Mouse (Mus musculus) 3T3-L1 (cell line): Measurements from ENCODE around the gene Mgarp.
"Not testable (repeated sequence)": the region's sequence is repeated elsewhere in the genome, so short reads cannot be mapped to it uniquely, and the experiment has no call there.

Experiments used
- DNase-seq: peaks from one replicate; pipeline ENCODE4 v3.0.0-alpha.2; 2015; ENCODE audit warnings: low read depth, low spot score

The Mgarp gene

DNA sequence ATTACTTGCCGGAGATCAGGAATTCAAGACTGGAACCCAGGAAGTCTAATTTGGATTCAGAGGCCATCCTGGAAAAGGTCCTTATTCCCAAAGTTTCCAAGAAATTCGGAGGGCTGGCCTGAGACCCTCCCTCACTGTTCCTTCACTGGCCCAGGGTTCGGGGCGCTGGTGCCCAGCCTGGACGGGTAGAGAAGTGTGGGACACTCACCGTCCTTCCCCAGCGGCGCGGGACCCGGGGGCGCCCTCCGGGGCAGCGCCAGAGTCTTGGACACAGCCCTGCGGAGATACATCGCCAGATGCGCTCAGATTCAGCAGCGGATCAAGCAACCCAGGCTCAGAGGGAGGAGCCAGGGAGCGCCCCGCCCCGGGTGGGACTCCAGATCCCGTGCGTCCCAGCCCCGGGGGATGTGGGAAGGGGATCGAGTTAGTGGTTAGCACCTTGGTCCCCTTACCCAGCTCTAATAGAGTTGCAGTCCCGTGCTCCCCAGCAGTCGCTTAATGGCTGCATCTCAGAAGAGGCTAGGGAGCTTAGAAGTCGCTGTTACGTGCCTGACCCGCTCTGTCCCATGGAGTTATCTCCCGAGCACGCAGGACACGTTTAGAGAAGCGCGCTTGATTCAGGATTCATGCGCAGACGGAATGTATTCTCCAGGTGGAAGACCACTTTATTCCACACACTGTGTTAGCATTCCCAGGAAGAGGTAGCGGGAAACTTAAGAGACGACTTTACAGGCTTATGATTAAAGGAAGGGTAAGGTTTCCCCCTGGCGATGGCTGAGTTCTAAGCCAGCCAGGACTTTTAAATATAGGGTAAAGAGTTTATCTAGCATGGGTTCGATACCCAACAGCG lies at the start of gene Mgarp:
Mgarp (minus strand) TSS at position 520 of the 850 bp plus-strand sequence.
- DNase-seq: no peak

DNA sequence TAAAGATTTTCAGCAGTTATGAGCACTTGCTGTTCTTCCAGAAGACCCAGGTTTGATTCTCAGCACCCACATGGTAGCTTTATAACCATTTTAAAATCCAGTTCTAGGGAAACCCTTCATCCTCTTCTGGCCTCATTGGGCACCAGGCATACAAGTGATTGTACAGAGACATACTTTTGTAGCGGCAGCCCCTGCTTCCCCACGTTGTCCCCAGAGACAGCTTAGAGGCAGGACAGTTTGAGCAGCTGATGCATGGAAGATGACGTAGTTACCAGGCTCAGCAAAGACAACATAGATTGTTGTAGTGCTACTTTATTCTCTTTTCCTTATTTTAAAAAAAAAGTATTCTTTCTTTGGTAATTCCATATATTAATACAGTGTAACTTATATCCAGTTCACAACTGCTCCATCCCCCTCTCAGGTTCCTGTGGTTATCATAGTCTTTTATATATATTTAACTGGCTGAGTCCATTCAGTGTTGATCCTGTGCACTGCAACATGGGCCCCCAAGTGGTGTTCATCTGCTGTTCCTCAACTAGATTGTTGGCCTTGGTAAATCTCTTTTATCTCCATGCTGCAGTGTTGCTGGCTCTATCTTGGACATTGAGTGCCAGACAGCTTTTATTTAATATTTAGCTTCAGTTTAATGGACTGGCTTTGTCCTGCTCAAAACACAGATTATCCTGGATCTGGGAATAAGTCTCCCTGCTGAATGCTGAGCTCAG lies 38.5 kb upstream of the Mgarp start:
- no peak for DNase-seq

DNA sequence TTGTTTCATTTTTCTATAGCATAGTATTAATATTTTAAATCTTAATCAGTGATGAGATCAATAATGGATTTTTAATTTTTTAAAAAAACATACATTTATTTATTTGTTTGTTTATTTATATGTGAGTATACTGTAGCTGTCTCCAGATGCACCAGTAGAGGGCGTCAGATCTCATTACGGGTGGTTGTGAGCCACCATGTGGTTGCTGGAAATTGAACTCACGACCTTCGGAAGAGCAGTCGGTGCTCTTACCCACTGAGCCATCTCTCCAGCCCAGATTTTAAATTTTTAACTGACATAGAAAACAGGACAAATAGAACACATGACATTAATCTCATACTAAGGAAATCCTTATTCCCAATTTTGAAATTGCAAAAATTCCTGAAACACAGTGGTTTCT lies 37.8 kb upstream of the Mgarp start:
- DNase-seq: not testable (repeated sequence)

DNA sequence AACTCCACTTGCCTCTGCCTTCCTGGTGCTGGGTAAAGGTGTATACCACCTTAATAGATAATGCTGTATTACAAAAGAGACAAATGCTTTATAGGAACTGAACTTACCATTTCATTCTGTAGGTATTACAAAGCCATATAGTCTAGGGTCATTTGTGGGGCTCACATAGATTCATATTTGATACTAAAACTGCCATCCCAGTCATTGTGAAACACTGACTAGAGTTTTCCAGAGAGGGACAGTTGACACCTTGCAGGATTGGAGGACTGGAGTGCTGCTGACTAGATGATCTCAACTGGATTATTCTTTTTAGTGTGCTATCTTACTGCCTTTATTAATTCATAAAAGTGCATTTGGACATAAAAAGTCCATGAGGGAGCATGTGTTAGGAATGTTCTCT lies 28.9 kb upstream of the Mgarp start:
- no peak for DNase-seq

DNA sequence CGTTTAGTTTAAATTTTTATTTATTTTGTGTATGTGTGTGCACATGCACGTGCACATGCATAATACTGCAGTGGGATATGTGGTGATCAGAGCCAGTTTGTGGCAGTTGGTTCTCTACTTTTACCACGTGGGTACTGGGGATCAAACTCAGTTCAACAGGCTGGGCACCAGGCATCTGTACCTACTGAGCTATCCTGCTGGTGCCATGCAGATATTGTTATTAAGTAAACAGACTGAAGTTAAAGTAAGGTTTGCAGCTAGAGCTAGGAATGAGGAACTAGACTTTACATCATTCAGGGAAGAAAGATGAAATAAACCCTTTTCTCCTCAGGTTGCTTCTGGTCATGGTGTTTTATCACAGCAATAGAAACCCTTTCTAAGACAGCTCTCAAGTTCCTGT lies 25.4 kb upstream of the Mgarp start:
- DNase-seq: no peak

DNA sequence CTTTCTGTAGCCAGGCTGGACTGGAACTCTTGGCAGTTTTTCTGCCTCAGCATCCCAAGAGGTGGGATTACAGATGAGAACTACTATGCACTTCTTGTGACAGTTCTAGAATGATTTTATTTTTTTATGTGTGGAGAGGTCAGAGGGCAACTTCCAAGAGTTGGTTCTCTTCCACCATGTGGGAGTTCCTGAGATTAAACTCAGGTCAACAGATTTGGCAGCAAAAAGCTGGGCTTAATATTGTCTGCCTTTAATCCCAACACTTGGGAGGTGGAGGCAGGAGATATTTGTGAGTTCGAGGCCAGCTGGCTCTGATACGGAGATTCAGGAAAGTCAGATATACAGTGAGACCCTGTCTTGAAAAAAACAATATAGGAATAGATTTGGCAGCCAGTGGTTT lies 21.4 kb upstream of the Mgarp start:
- DNase-seq: peak; percentile 21

DNA sequence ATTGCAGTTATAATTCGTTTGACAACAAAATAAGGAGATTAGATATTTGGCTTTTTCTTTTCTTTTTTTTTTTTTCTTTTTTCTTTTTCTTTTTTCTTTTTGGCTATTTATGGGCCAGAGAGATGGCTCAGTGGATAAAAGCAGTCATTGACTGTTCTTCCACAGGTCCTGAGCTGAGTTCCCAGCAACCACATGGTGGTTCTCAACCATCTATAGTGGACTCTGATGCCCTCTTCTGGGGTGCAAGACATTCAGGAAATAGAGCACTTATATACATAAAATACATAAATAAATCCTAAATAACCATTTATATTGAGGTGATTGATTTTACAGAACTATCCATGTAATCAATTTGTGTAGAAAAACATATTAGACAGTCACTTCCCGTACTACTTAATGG lies 20.9 kb upstream of the Mgarp start:
- peak; percentile 62 for DNase-seq

DNA sequence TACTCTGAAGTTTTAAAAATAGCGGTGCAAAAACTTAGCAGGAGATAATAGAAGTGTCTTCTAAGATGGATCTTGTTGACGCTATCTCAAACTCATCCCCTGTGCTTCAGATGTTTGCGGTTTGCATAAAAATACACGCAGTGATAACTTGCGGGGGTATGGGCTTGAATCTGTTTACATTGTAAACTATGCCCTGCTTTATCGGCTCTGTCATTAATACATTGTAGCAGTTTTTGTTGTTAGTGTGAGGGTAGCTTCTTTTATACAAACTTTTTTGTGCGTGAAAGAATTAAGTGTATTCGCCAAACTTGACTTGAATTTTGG lies 20.6 kb upstream of the Mgarp start:
- DNase-seq: no peak

DNA sequence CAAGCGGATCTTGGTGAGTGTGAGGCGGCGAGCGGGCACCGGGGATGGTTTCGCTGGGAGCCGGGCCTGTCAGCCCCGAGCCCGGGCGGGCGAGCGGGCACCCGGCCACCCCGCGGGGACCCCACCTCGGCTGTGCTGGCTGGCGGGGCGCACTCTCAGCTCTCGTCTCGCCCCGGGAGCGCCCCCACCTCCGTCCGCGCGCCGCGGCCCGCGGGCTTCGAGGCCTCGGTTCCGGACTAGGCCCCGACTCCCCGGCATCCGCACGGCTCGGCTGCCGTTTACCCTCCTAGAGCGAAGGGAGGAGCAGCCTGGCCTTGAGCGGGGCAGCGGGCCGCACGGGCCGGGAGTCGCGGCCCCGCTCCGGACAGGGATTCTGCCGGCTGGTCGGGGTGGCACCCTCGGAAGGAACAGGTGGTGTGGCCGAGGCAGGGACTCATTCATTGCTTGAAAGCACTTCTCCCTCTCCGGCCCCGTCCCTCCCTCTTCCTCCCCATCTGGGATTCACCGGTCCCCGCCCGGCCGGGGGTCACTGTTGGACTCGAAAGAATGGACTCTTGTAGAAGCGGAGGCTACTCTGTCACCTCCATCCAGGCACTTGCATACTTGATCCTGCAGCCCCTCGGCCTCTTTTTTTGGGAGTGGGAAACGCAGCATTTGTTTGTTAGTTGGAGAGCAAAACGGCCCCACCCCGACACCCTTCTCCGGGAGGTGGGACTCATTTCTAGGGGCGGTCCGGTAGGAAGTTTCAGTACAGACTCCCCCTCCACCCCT lies 20.0 kb upstream of the Mgarp start:
- DNase-seq: peak; percentile 56

DNA sequence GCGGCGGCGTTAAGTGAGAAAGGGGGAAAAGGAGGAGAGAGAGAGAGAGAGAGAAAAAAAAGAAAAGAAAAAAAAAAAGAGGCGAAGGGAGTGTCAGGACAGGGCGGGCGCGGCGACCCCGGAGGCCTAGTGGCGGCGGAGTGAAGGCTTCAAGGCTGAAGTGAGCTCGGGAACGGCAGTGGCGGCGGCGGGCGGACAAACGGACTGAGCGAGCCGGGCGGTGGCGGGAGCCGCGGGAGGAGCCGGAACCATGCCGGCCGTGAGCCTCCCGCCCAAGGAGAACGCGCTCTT lies 19.5 kb upstream of the Mgarp start:
- DNase-seq: no peak

DNA sequence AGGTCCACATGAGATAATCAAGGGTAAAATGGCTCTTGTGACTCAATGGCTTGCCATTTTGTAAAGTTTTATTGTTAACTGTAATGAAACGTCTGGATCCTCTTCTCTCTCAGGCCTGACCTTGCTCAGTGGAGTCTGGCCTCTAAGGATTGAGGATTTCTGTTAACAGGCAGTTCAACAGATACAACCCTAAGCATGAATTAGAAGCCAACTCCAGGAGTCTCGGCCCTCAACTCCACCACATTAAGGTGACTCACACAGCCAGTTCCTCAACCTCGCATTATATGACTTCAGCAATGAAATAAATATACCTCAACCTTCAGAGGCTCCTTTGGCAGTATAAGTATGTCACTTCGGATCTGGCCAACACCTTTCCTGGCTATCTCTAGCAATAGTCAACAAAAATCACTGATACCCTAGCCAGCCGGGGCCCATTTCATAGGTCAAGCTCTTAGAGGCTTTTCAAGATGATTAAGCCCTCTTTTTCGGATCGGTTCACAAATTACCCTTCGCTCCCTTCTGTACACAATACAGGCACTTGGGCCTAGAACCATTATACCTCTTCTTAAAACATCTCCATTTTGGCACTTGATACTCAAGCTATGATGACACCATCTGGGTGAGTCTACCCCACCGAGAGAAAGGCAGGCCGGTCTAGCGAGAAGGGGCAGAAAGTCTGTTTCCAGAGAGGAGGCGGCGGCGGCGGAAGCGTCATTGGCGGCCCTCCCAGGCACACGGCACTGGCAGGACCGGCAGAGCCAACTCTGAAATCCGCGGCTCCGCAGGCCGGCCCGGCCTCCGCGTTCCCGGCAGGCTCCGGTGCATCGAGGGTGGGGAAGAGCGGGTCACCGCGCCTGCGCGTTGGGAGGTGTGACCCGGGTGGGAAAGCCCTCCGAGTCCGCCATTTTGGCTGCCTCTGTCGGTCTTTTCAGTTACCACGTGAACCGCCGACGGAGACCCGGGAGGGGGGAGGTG lies 18.8 kb upstream of the Mgarp start, which contains the start of gene Naa15:
Naa15 (plus strand) TSS at position 51 of the 975 bp plus-strand sequence.
- peak; percentile 94 for DNase-seq

DNA sequence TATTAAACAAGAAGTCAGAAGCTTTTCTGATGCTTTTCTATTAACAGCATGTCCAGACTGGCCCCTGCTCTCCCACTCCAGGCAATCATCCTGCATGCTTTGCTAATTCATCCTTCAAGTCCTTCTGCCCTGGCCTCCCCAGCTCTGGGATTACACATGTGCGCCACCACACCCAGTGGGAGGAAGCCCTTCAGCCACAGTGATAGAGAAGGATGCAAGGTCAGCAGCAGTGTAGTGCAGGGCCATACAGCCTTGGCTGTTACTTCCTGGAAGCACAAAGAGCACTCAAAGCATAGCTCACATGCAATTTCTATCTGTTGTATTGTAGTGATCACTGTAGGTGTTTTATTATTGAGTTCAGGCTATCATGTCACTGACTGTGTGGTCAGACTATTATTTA lies 16.7 kb upstream of the Mgarp start:
- no peak for DNase-seq

DNA sequence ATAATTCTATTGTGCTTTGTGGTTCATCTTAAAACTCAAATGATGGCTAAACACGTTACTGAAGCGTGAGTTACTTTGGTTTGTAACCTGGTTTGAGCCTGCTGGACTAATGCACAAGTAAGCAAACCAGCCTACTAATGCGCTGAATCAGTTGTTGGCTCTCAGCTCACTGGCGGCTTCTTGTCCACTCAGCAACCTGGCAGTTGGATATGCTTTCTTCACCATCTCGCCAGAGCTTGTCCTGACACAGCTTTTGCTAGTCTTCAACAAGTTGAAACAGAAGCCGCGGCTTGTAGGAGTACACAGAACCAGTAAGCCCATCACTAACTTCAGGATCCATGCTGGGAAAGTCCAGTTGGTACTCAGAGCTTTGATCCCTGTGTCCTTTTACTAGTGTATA lies 15.9 kb upstream of the Mgarp start:
- no peak for DNase-seq

DNA sequence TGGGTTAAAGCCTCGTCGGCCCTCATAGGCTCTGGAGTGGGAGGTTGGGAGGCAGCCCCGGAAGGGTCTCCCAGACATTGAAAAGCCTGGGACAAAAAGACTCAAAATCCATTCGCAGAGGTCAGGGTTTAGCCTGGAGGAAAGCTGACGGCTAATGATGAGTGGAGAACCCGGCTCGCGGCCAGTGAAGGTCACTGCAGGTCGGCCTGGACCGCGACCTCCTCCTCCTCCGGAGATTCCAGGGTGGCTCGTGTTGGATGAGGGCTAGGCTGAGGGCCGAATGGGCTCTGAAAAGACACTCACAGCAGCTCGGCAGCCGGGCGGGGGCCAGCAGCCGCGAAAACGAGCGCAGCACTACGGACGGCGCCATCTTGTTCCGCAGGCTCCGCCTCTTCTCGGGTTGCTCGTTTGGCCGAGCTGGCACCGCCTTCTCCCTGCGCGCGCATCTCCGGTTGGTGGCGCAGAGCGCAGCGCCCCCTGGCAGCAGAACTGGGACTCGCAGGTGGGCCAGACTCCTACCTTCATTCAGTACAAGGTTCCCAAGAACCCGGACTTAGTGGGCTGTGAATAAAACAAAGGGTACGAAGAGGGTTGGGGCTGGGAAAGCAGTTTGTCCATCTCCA lies 12.1 kb upstream of the Mgarp start, which contains the start of gene Ndufc1:
Ndufc1 (minus strand) TSS at position 428 of the 623 bp plus-strand sequence.
- peak; percentile 96 for DNase-seq

DNA sequence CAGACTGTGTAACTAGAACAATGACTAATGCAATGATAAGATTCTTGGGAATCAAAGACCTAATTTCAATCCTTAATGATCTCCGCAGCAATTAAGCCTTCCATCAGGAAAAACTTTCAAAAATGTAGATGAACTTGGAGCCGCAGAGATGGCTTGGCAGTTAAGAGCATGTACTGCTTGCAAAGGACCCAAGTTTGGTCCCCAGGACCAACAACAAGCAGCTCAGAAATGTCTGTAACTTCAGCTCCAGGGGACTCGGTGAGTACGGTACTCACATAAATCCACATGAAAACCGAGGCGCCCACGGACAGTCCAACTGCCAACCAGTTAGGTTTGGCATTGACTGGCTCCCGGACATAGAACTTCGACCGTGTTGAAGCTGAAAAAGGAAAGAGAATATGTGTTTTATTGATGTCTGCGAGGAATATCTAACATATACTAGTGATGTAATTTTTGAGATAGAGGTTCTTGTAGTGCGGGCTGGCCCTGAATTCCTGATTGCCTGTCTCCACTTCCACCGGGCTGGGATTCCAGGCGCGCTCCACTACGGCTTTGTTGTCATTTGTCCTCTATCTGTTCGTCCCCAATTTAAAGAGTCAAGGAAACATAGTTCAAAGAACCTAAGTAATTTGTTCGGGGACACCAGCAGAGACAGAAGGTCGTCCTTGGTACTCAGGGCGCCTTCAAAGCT lies 11.5 kb upstream of the Mgarp start:
- peak; percentile 37 for DNase-seq

DNA sequence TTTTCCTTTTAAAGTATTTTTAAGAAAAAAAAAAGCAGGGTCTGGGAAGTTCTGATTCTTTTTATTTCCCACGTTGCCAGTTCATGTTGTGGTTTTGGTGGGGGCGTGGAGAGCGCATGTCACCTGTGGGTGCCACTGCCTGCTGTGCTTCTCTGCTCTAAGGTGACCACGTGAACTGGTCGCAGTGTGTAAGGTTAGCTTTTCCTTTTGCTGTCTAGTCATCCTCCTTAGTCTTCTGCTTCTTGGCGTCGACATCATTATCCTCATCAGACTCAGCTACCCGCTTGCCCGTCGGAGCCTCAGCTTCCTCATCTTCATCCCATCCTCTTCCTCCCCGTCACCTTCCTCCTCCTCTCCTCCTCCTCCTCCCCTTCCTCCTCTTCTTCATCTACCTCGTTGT lies 6.1 kb upstream of the Mgarp start:
- no peak for DNase-seq

DNA sequence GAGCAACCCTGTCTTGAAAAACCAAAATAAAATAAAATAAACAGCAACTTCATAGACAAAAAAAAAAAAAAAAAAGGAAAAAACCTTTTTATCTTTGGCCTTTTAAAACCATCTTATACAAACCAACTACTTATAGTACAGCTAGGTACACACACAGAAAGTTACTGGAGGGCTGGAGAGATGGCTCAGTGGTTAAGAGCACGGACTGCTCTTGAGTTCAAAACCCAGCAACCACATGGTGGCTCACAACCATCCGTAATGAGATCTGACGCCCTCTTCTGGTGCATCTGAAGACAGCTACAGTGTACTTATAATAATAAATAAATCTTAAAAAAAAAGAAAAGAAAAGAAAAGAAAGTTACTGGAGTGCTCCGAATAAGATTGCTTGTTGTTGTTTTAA lies 5.5 kb upstream of the Mgarp start:
- DNase-seq: not testable (repeated sequence)

DNA sequence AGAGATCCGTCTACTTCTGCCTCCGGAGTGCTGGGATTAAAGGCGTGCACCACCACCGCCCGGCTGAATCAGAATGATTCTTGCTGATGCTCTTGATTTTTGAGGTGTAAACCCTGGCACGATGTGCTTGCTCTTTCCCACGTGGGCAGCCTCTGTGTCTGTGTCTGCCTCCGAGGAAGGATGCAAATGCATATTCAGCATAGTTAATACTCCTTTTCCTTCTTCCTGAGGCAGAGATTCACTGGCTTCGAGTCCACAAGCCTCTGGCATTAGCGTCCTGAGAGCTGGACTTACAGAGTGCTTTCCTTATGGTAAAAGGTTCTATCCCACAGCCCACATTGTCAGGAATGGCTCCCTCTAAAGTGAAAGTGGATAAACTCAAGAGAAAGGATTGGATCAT lies 4.1 kb upstream of the Mgarp start:
- no peak for DNase-seq

DNA sequence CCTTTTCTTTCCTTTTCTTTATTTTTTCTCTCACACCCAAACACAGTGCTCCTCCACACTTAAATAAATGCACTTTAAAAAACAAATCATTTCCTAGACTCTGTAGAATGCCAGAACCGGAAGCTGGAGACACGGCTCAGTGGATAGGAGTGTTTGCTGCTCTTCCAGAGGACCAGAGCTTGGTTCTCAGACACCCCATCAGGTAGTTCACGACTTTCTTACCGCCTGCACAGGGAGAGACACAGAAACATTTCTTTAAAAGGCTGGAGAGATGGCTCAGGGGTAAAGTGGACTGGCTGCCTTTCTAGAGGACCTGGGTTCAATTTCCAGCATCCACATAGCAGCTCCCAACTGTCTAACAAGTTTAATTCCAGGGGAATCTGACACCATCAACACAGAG lies 3.0 kb upstream of the Mgarp start:
- no peak for DNase-seq

DNA sequence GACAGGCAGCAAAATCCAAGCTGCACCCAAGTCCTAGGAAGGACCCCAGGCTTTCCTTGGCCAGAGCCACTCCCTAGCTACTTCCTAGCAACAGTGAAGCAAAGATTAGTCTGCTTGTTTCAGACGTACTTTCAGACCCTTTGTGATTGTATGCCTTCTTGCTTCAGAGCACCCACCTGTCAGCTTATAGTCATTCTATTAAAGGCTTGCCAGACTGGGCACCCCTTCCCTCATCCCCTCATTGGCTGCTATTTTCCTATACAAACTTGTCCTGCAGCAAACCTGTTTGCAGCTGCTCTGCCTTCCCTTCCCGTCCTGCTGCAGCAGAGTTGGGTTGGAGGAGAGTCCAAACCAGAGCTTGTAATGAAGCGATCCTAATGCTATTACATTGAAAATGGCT lies 2.1 kb upstream of the Mgarp start:
- DNase-seq: no peak
